Mouse (Mus musculus) lung, postnatal 14 days (tissue): Measurements from ENCODE around the gene Prss23.

Source experiments
- DNase-seq: peaks from one replicate; pipeline ENCODE4 v3.0.0; 2021

The Prss23 gene

GRCm38 (mm10) chr7:89499516-89500307 is 27.3 kb downstream of the Prss23 start:
- DNase-seq = peak; percentile 73

GRCm38 (mm10) chr7:89483769-89484568 is 43.0 kb downstream of the Prss23 start:
- DNase-seq = no peak

GRCm38 (mm10) chr7:89481723-89482122 is 45.3 kb downstream of the Prss23 start:
- peak; percentile 21 for DNase-seq

GRCm38 (mm10) chr7:89478490-89478889 is 48.5 kb downstream of the Prss23 start:
- peak; percentile 32 for DNase-seq

DNA sequence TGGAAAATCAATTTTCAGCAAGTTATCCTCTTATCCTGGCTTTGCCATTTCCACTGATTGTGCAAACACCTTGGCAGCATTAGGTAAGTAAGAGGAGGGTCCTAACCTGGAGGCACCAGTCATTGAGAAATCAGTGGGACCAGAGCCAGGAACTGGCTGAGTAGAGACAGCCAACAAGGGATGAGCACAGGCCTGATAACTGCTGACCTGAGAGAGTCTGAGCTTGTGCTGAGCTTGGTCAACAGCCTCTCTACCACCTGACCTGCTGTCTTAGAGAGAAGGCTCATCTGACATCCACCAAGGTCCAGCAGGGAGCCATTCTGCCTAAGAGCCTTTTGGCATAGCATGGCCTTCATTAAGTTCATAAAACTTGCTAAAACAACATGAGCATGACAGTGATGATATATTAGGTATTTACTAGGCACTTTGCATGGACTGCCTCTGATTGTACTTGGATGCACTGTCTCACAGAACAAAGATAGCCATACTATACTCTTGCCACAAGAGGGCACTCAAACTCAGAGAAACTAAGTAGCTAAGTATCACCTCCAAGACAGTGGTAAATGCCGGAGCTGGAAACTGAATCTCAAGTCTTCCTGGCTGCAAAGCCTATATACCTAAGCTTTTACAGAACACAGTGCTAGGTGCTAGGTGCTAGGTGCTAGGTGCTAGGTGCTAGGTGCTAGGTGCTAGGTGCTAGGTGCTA is 49.5 kb downstream of the Prss23 start:
- DNase-seq = peak; percentile 42

- DNase-seq = no peak
These were observed 53.5 kb downstream of the Prss23 start for GRCm38 (mm10) chr7:89473442-89473841.

- DNase-seq = no peak
These were observed 63.0 kb downstream of the Prss23 start for GRCm38 (mm10) chr7:89463775-89464592.

DNA sequence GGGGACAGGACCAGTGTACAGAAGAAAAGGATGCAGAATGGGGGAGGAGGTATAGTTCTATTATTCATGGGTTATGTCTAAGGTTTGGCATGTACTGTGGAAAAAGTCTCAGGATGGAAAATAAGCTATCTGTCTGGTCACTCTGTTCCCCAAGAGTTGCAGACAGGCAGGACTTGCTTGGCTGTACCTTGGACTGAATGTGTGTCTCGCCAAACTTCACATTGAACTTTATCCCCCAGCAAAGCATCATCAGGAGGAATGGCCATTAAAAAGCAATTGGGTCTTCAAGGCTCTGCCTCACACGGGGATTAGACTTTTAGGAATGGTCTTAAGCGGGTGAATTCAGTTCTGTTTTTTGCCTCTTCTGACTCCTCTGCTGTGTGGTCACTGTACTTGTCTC is 63.7 kb downstream of the Prss23 start:
- no peak for DNase-seq

GRCm38 (mm10) chr7:89462646-89463207 is 64.3 kb downstream of the Prss23 start:
- DNase-seq = no peak

DNA sequence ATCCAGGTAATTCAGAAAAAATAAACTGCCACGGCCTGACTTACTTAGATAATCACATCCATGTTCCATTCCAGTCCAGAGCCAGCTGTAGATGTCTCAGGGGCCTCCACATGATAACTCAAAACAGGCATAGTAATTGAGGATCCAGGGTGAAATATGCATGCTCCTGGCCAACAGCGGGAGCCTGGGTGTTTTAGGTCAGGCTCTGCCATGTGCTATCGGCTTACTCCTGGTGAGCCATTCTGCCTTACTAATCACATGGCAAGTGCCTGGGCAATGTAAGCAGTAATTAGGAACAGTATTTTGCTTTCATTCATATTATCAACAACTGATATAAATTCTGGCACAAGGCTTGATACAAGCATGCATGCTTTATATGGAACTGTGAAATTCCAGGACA is 65.6 kb downstream of the Prss23 start:
- no peak for DNase-seq

GRCm38 (mm10) chr7:89460911-89461310 is 66.1 kb downstream of the Prss23 start:
- DNase-seq = no peak

DNA sequence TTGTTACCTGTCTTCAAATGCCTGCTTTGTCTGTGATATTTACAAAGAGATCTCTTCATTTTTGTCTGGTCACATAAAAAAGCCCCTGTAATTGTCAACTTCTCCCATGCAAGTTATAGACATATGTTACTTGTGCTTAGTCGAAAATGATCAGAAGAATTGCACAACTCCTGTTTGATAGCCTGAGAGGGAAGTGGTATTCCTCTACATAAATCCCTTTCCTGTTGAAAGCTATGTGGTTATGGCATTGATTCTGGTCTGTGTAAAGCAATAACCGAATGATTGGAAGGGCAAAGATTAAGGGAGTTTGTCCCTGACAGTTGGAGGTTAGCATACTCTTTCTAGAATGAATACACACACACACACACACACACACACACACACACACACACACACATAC is 67.3 kb downstream of the Prss23 start:
- DNase-seq = no peak
